Mouse (Mus musculus): Measurements from ENCODE around the gene Wdr63. TPM values are rescaled to one million over a fixed set of nuclear protein-coding genes. Genes with fewer than 3 reads are reported as not detected.

Wdr63 gene
- polyA plus RNA-seq, 1 experiment from 2014 or later = 0.21 TPM

GRCm38 (mm10) chr3:146099925-146100324, 8.0 kb downstream of the Wdr63 start:
- Histone ChIP-seq H3K27ac (no peak overlapping the region), H3K9me3 (replicated peaks; ENCODE audit: low read length) (no peaks in the 10 kb centered on the region), H3K36me3 (ENCODE audit: insufficient read depth, low read length) (no peaks in the 10 kb centered on the region), H3K4me3 (replicated peaks; ENCODE audit: low read depth, low read length) (no peak overlapping the region), H3K4me1 (replicated peaks; ENCODE audit: insufficient read depth, low read length) (no peaks in the 10 kb centered on the region), H3K9ac (ENCODE audit: low read depth, low read length) (no peak overlapping the region), H3K4me2 (ENCODE audit: low read length) (no peak overlapping the region), H3K27me3 (ENCODE audit: insufficient read depth, low read length) (no peaks in the 10 kb centered on the region)
- TF ChIP-seq CTCF (IDR thresholded peaks at IDR 0.05; ENCODE audit: low read depth) = no peak
- ATAC-seq (replicated peaks; ENCODE audit: low FRiP score, low read depth) (no peak), DNase-seq (ENCODE audit: low spot score) (no peak)

- H3K4me3 ChIP-seq (replicated peaks; ENCODE audit: low read depth, low read length) = no peak overlapping the region
- DNase-seq (ENCODE audit: low spot score) = no peak
- no peak overlapping the region for H3K27ac ChIP-seq
- no peaks in the 10 kb centered on the region for H3K9me3 ChIP-seq (replicated peaks; ENCODE audit: low read length)
- no peaks in the 10 kb centered on the region for H3K27me3 ChIP-seq (ENCODE audit: insufficient read depth, low read length)
- 85% methylated on average over 4 of the region's 4 CpGs for WGBS
- no peak overlapping the region for H3K4me2 ChIP-seq (ENCODE audit: low read length)
- H3K4me1 ChIP-seq (replicated peaks; ENCODE audit: insufficient read depth, low read length) = no peaks in the 10 kb centered on the region
- no peak for TF ChIP-seq CTCF (IDR thresholded peaks at IDR 0.05; ENCODE audit: low read depth)
- ATAC-seq (replicated peaks; ENCODE audit: low FRiP score, low read depth) = no peak
- no peak overlapping the region for H3K9ac ChIP-seq (ENCODE audit: low read depth, low read length)
- H3K36me3 ChIP-seq (ENCODE audit: insufficient read depth, low read length) = no peaks in the 10 kb centered on the region
Measured at GRCm38 (mm10) chr3:146097861-146098260, 10.1 kb downstream of the Wdr63 start.

- H3K27me3 ChIP-seq (ENCODE audit: insufficient read depth, low read length) = no peaks in the 10 kb centered on the region
Measured at GRCm38 (mm10) chr3:146096986-146097385, 10.9 kb downstream of the Wdr63 start.

GRCm38 (mm10) chr3:146095066-146095465, 12.9 kb downstream of the Wdr63 start:
- H3K9me3 ChIP-seq (replicated peaks; ENCODE audit: low read length) = no peaks in the 10 kb centered on the region
- TF ChIP-seq CTCF (IDR thresholded peaks at IDR 0.05; ENCODE audit: low read depth) = no peak
- WGBS = 87% methylated on average over 10 of the region's 10 CpGs
- H3K4me1 ChIP-seq (replicated peaks; ENCODE audit: insufficient read depth, low read length) = no peaks in the 10 kb centered on the region
- DNase-seq (ENCODE audit: low spot score) (no peak), ATAC-seq (replicated peaks; ENCODE audit: low FRiP score, low read depth) (no peak)
- no peak overlapping the region for H3K9ac ChIP-seq (ENCODE audit: low read depth, low read length)
- H3K36me3 ChIP-seq (ENCODE audit: insufficient read depth, low read length) = no peaks in the 10 kb centered on the region
- H3K4me3 ChIP-seq (replicated peaks; ENCODE audit: low read depth, low read length) = no peak overlapping the region
- H3K4me2 ChIP-seq (ENCODE audit: low read length) = no peak overlapping the region
- no peak overlapping the region for H3K27ac ChIP-seq
- H3K27me3 ChIP-seq (ENCODE audit: insufficient read depth, low read length) = no peaks in the 10 kb centered on the region

More at GRCm38 (mm10) chr3:146096986-146097385, 10.9 kb downstream of the Wdr63 start:
- Histone ChIP-seq H3K4me2 (ENCODE audit: low read length) (no peak overlapping the region), H3K36me3 (ENCODE audit: insufficient read depth, low read length) (no peaks in the 10 kb centered on the region), H3K27ac (no peak overlapping the region), H3K4me1 (replicated peaks; ENCODE audit: insufficient read depth, low read length) (no peaks in the 10 kb centered on the region), H3K9ac (ENCODE audit: low read depth, low read length) (no peak overlapping the region), H3K9me3 (replicated peaks; ENCODE audit: low read length) (no peaks in the 10 kb centered on the region), H3K4me3 (replicated peaks; ENCODE audit: low read depth, low read length) (no peak overlapping the region)
- DNase-seq (ENCODE audit: low spot score) (no peak), ATAC-seq (replicated peaks; ENCODE audit: low FRiP score, low read depth) (no peak)
- WGBS = 87% methylated on average over 7 of the region's 7 CpGs
- no peak for TF ChIP-seq CTCF (IDR thresholded peaks at IDR 0.05; ENCODE audit: low read depth)

GRCm38 (mm10) chr3:146090988-146091657, 16.8 kb downstream of the Wdr63 start:
- no peak overlapping the region for H3K4me3 ChIP-seq (replicated peaks; ENCODE audit: low read depth, low read length)
- WGBS = 87% methylated on average over 13 of the region's 13 CpGs
- H3K4me2 ChIP-seq (ENCODE audit: low read length) = no peak overlapping the region
- no peak for TF ChIP-seq CTCF (IDR thresholded peaks at IDR 0.05; ENCODE audit: low read depth)
- H3K36me3 ChIP-seq (ENCODE audit: insufficient read depth, low read length) = no peaks in the 10 kb centered on the region
- H3K27ac ChIP-seq = no peak overlapping the region
- no peaks in the 10 kb centered on the region for H3K27me3 ChIP-seq (ENCODE audit: insufficient read depth, low read length)
- H3K9ac ChIP-seq (ENCODE audit: low read depth, low read length) = no peak overlapping the region
- no peaks in the 10 kb centered on the region for H3K4me1 ChIP-seq (replicated peaks; ENCODE audit: insufficient read depth, low read length)
- no peaks in the 10 kb centered on the region for H3K9me3 ChIP-seq (replicated peaks; ENCODE audit: low read length)
- DNase-seq (ENCODE audit: low spot score) = no peak
- ATAC-seq (replicated peaks; ENCODE audit: low FRiP score, low read depth) = no peak

- 92% methylated on average over 12 of the region's 12 CpGs for WGBS
- no peaks in the 10 kb centered on the region for H3K27me3 ChIP-seq (ENCODE audit: insufficient read depth, low read length)
- TF ChIP-seq CTCF (IDR thresholded peaks at IDR 0.05; ENCODE audit: low read depth) = no peak
- no peaks in the 10 kb centered on the region for H3K9me3 ChIP-seq (replicated peaks; ENCODE audit: low read length)
- no peak overlapping the region for H3K9ac ChIP-seq (ENCODE audit: low read depth, low read length)
- no peak overlapping the region for H3K27ac ChIP-seq
- H3K4me1 ChIP-seq (replicated peaks; ENCODE audit: insufficient read depth, low read length) = no peaks in the 10 kb centered on the region
- no peak overlapping the region for H3K4me2 ChIP-seq (ENCODE audit: low read length)
- ATAC-seq (replicated peaks; ENCODE audit: low FRiP score, low read depth) (no peak), DNase-seq (ENCODE audit: low spot score) (no peak)
- no peak overlapping the region for H3K4me3 ChIP-seq (replicated peaks; ENCODE audit: low read depth, low read length)
- H3K36me3 ChIP-seq (ENCODE audit: insufficient read depth, low read length) = no peaks in the 10 kb centered on the region
Measured at GRCm38 (mm10) chr3:146080241-146080640, 27.7 kb downstream of the Wdr63 start.

- H3K9me3 ChIP-seq (replicated peaks; ENCODE audit: low read length) = no peaks in the 10 kb centered on the region
- H3K4me1 ChIP-seq (replicated peaks; ENCODE audit: insufficient read depth, low read length) = no peaks in the 10 kb centered on the region
- no peak overlapping the region for H3K4me3 ChIP-seq (replicated peaks; ENCODE audit: low read depth, low read length)
- no peak overlapping the region for H3K27ac ChIP-seq
- no peak overlapping the region for H3K9ac ChIP-seq (ENCODE audit: low read depth, low read length)
- DNase-seq (ENCODE audit: low spot score) (peak; percentile 70), ATAC-seq (replicated peaks; ENCODE audit: low FRiP score, low read depth) (no peak)
- 70% methylated on average over 7 of the region's 7 CpGs for WGBS
- peak; percentile 73 for TF ChIP-seq CTCF (IDR thresholded peaks at IDR 0.05; ENCODE audit: low read depth)
- no peaks in the 10 kb centered on the region for H3K27me3 ChIP-seq (ENCODE audit: insufficient read depth, low read length)
- no peak overlapping the region for H3K4me2 ChIP-seq (ENCODE audit: low read length)
- H3K36me3 ChIP-seq (ENCODE audit: insufficient read depth, low read length) = no peaks in the 10 kb centered on the region
Measured at GRCm38 (mm10) chr3:146072780-146073179, 35.1 kb downstream of the Wdr63 start.
